Mouse (Mus musculus) heart, adult 2 months (tissue): ENCODE results near the gene Madcam1. TPM values are rescaled to one million over a fixed set of nuclear protein-coding genes. Genes with fewer than 3 reads are reported as not detected.
A peak's percentile ranks its signal among the peaks of the same experiment; 100 is the strongest.

ENCODE experiments used
- DNase-seq, 2 experiments: peaks; one replicate each; pipeline ENCODE4 v3.0.0; 2021
- H3K27ac ChIP-seq: fragments of 200-600 bp; 2 replicates; pipeline ENCODE4 v1.8.1; 2022
- H3K27me3 ChIP-seq: fragments of 200-500 bp; 2 replicates; pipeline ENCODE4 v1.6.1; 2012; ENCODE audit warnings: mild to moderate bottlenecking, low read length, inconsistent platforms, mixed read lengths; ENCODE audit not compliant: control insufficient read depth, insufficient read depth
- H3K36me3 ChIP-seq: fragments of 200-500 bp; 2 replicates; pipeline ENCODE4 v1.6.1; 2012; ENCODE audit warnings: low read length, inconsistent platforms; ENCODE audit not compliant: control insufficient read depth, insufficient read depth
- H3K4me1 ChIP-seq: fragments of 200-500 bp; 2 replicates; pipeline ENCODE4 v1.6.1; 2011; ENCODE audit warnings: low read length; ENCODE audit not compliant: control insufficient read depth, insufficient read depth
- H3K4me3 ChIP-seq: fragments of 200-600 bp; 2 replicates; pipeline ENCODE4 v1.8.1; 2022
- H3K79me2 ChIP-seq: fragments of 200-500 bp; replicated peaks from 2 replicates; pipeline ENCODE4 v1.6.1; 2012; ENCODE audit warnings: mild to moderate bottlenecking, inconsistent platforms, low read length, moderate library complexity, mixed read lengths; ENCODE audit not compliant: control insufficient read depth, insufficient read depth
- H3K9ac ChIP-seq: fragments of 200-500 bp; 2 replicates; pipeline ENCODE4 v1.6.1; 2012; ENCODE audit warnings: low read depth, mild to moderate bottlenecking, control low read depth, inconsistent platforms, low read length, mixed read lengths
- CTCF ChIP-seq: fragments of 200-600 bp; IDR thresholded peaks from 2 replicates; pipeline ENCODE4 v1.8.1; 2022; ENCODE audit warnings: antibody characterized with exemption, mild to moderate bottlenecking, moderate library complexity
- EP300 ChIP-seq: fragments of 200-500 bp; IDR thresholded peaks from 2 replicates; pipeline ENCODE4 v1.6.1; 2011; ENCODE audit warnings: low read depth, low read length, control low read depth; ENCODE audit not compliant: insufficient read depth
- POLR2A ChIP-seq: fragments of 200-500 bp; IDR thresholded peaks from 2 replicates; pipeline ENCODE4 v1.6.1; 2011; ENCODE audit warnings: mild to moderate bottlenecking, low read depth, low read length, control low read depth; ENCODE audit not compliant: insufficient read depth
- WGBS: fragments of 180-500 bp; shearing (Covaris S2); methylation state at CpG from one replicate; pipeline ENCODE4 v1.1.7; 2018; 5-methylcytosine and 5-hydroxymethylcytosine counted together
- intact Hi-C: fragments of 180-260 bp; cut with DNase I; formaldehyde crosslinking; loops from one replicate; pipeline ENCODE4 v1.15.1; 2025
- polyA plus RNA-seq: library from polyadenylated mRNA; depleted of rRNA; stranded (reverse); fragments of >200 nt; gene quantifications from 2 replicates; pipeline ENCODE4 v1.2.3, GENCODE M21; 2012
- total RNA-seq, 2 experiments: library from RNA; stranded (reverse); gene quantifications; 2 replicates each; pipeline ENCODE4 v1.2.3; 2021

Gene Madcam1
- total and polyA plus RNA-seq, 3 experiments, result not detected

- Histone ChIP-seq H3K4me3 (no peak overlapping the region), H3K79me2 (no peaks in the 10 kb centered on the region), H3K27ac (no peak overlapping the region), H3K36me3 (no peaks in the 10 kb centered on the region), H3K4me1 (peaks cover 1% of the 10 kb centered on the region; the same call in 1 of the 2 replicates), H3K9ac (no peak overlapping the region; the same call in 1 of the 2 replicates), H3K27me3 (no peaks in the 10 kb centered on the region; the same call in 1 of the 2 replicates)
- no peak for TF ChIP-seq EP300
- no peak for TF ChIP-seq POLR2A
- TF ChIP-seq CTCF, result no peak
- intact Hi-C loops, result no loop called here
- peak; percentile 55 to 56 for DNase-seq
- WGBS, result 9% methylated on average over 23 of the region's 23 CpGs
Observed at GRCm38 (mm10) chr10:79638486-79639204, 25.7 kb upstream of the Madcam1 start.

DNA sequence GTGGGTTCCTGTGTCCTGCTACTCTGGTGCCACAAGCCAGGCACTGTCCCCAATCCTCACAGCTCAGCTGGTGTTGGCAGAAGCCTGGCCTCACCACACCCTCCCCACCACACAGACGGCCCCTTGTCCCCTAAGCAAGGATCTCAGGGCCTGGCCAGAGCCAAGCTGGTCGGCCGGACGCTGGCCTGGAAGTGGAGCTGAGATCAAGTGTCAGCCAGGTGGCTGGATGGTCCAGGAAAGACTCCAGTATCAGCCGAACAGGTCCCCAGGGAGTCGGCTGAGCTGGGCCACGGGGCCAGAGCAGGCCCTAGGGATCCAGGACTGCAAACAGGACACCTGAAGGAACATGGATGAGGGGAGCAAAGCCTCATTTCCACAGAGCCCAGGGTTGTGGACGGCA is 18.6 kb upstream of the Madcam1 start, which contains the start of gene Odf3l2:
Odf3l2 (minus strand) TSS at position 28 of the 400 bp plus-strand sequence.
- 56% methylated on average over 8 of the region's 8 CpGs for WGBS
- Histone ChIP-seq H3K36me3 (no peaks in the 10 kb centered on the region), H3K27me3 (no peaks in the 10 kb centered on the region), H3K27ac (no peak within 1 kb of the TSS), H3K79me2 (no peaks in the 10 kb centered on the region), H3K4me1 (no peaks in the 10 kb centered on the region), H3K4me3 (no peak within 1 kb of the TSS), H3K9ac (no peak within 1 kb of the TSS)
- TF ChIP-seq CTCF, result no peak
- TF ChIP-seq EP300, result no peak
- no peak for TF ChIP-seq POLR2A
- no peak for DNase-seq
- intact Hi-C loops, result no loop called here

DNA sequence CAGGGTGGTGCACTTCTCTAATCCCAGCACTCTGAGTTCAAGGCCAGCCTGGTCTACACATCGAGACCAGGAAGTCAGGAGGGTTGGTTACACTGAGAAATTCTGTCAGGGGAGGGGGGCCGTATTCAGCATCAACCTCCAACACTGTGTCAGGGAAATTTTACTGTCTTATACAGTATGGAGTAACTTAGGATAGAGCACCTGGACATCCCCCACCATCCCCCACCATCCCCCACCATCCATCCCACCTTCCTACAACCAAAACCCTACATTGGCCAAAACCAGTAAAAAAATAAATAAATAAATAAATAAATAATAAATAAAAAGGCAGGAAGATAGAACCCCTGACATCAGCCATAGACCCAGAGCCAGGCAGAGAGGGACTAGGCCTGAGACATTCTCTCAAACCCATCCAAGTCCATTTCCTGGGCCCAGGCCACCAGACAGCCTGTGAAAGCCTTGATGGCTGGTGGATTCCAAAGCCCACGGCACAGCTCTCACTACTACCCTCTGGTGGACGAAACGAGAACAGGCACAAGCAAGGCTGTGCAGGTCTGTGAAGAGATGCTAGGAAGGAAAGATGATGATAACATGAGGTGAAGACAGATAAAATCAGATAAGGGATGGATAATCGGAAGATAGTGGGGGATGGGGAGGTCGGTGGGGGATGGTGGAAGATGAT is 15.1 kb upstream of the Madcam1 start:
- intact Hi-C loops, result loop anchor here (1.0 kb wide), 1 partner anchor 54 kb away; no protein-coding TSS in a partner anchor
- no peak overlapping the region for H3K27ac ChIP-seq
- no peaks in the 10 kb centered on the region for H3K36me3 ChIP-seq
- no peaks in the 10 kb centered on the region for H3K79me2 ChIP-seq
- DNase-seq, result peak; percentile 59 to 74
- H3K27me3 ChIP-seq, result no peaks in the 10 kb centered on the region
- peak; percentile 85 for TF ChIP-seq CTCF
- TF ChIP-seq POLR2A, result no peak
- no peaks in the 10 kb centered on the region for H3K4me1 ChIP-seq
- H3K9ac ChIP-seq, result no peak overlapping the region
- WGBS, result 27% methylated on average over 7 of the region's 7 CpGs
- no peak overlapping the region for H3K4me3 ChIP-seq

DNA sequence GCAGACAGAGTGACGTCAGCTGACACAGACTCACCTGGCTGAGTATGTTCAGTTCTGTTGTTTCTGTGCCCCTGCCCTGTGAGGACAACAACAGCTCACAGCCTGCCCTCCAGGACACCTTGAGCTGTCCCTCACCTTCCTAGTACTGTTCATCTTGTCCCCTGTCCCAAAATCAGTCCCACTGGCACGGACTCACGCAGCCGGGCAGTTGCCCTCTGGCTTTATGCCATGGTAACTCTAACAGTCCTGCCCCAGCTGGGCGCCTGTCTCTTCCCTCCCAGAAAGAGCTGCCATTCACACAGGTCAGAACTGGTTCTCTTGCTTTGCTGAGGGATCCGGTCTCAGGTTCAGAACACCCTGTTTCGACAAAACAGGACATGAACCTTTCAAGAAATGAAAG is 11.6 kb upstream of the Madcam1 start:
- H3K79me2 ChIP-seq, result no peaks in the 10 kb centered on the region
- peaks cover 2% of the 10 kb centered on the region; the same call in 1 of the 2 replicates for H3K27me3 ChIP-seq
- intact Hi-C loops, result no loop called here
- H3K4me1 ChIP-seq, result no peaks in the 10 kb centered on the region
- no peak overlapping the region for H3K4me3 ChIP-seq
- no peak overlapping the region for H3K27ac ChIP-seq
- peak in 1 of 2 experiments; percentile 36 for DNase-seq
- 57% methylated on average over 7 of the region's 7 CpGs for WGBS
- H3K9ac ChIP-seq, result no peak overlapping the region
- TF ChIP-seq POLR2A (no peak), CTCF (no peak), EP300 (no peak)
- no peaks in the 10 kb centered on the region for H3K36me3 ChIP-seq

DNA sequence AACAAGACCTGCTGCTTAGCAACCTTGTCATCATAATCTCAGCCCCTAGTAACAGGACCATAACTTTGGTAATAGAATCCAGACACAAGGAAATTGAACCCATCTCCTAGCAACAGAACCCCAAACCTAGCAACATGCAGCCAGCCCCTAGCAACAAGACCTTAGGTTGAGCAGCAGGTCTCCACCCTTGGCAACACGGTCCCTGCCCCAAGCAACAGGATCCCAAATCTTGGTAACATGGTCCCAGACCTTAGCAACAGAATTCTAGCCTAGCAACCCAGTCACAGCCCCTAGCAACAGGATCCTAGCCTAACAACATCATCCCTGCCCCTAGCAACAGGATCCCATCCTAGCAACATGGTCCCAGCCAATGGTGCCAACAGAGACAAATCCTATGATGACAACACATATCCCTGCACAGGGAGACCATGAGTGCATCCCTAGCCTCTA is 9.4 kb upstream of the Madcam1 start:
- Histone ChIP-seq H3K27ac (no peak overlapping the region), H3K9ac (no peak overlapping the region), H3K4me3 (no peak overlapping the region), H3K27me3 (peaks cover 2% of the 10 kb centered on the region; the same call in 1 of the 2 replicates), H3K79me2 (no peaks in the 10 kb centered on the region), H3K4me1 (no peaks in the 10 kb centered on the region), H3K36me3 (no peaks in the 10 kb centered on the region)
- DNase-seq, result no peak
- intact Hi-C loops, result no loop called here
- no peak for TF ChIP-seq EP300
- TF ChIP-seq CTCF, result no peak
- TF ChIP-seq POLR2A, result no peak
- 58% methylated on average over 1 of the region's 1 CpGs for WGBS

DNA sequence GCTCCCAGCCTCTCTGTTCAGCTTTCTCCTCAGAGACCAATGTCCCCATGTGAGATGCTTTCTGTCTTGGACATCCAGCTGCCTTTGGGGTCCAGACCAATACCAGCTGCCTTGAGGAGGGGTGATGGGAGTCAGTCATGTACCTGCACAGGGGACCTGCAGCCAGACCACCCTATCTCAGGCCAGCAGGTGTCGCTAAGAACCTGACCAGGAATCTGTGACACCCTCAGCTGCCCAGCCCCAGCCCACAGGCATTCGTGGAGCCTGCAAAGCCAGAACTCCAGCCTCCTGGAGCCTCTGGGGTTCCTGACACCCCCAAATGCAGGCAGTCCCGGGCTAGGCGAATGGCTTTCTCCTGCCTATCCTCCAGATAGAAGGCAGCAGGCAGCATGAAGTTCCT is 5.5 kb upstream of the Madcam1 start:
- Histone ChIP-seq H3K27ac (no peak overlapping the region), H3K79me2 (no peaks in the 10 kb centered on the region), H3K36me3 (no peaks in the 10 kb centered on the region), H3K27me3 (peaks cover 2% of the 10 kb centered on the region; the same call in 1 of the 2 replicates), H3K4me3 (no peak overlapping the region), H3K9ac (no peak overlapping the region), H3K4me1 (no peaks in the 10 kb centered on the region)
- intact Hi-C loops, result no loop called here
- DNase-seq, result no peak
- TF ChIP-seq CTCF (peak; percentile 37), POLR2A (no peak)
- 21% methylated on average over 4 of the region's 4 CpGs for WGBS
